Mouse (Mus musculus) midbrain, embryonic 15.5 days (tissue): ENCODE measurements around the gene Syncrip. TPM values are rescaled to one million over a fixed set of nuclear protein-coding genes. Genes with fewer than 3 reads are reported as not detected.

ENCODE experiments used
- ATAC-seq: fragments of 200-750 bp; cut with Nextera tagmentation; replicated peaks from 2 replicates; pipeline ENCODE4 v1.8.0; 2017; ENCODE audit warnings: moderate TSS enrichment
- H3K27ac ChIP-seq: fragments of 300-500 bp; sonication (generic); 2 replicates; pipeline ENCODE4 v1.5.1; 2015; ENCODE audit warnings: mild to moderate bottlenecking, inconsistent platforms
- H3K27me3 ChIP-seq: fragments of 300-500 bp; sonication (generic); replicated peaks from 2 replicates; pipeline ENCODE4 v1.6.1; 2015; ENCODE audit warnings: inconsistent platforms
- H3K36me3 ChIP-seq: fragments of 300-500 bp; sonication (generic); replicated peaks from 2 replicates; pipeline ENCODE4 v1.6.1; 2015; ENCODE audit warnings: inconsistent platforms
- H3K4me1 ChIP-seq: fragments of 300-500 bp; sonication (generic); 2 replicates; pipeline ENCODE4 v1.6.1; 2015; ENCODE audit warnings: inconsistent platforms
- H3K4me2 ChIP-seq: fragments of 300-500 bp; sonication (generic); 2 replicates; pipeline ENCODE4 v1.6.1; 2015; ENCODE audit warnings: inconsistent platforms, mild to moderate bottlenecking, moderate library complexity
- H3K4me3 ChIP-seq: fragments of 300-500 bp; sonication (generic); 2 replicates; pipeline ENCODE4 v1.5.1; 2015; ENCODE audit warnings: mild to moderate bottlenecking, inconsistent platforms
- H3K9ac ChIP-seq: fragments of 300-500 bp; sonication (generic); 2 replicates; pipeline ENCODE4 v1.6.1; 2015; ENCODE audit warnings: mild to moderate bottlenecking, inconsistent platforms
- H3K9me3 ChIP-seq: fragments of 300-500 bp; sonication (generic); 2 replicates; pipeline ENCODE4 v1.6.1; 2016; ENCODE audit warnings: inconsistent platforms
- WGBS: fragments of 180-500 bp; shearing (Covaris S2); methylation state at CpG from one replicate; pipeline ENCODE4 v1.1.7; 2015; ENCODE audit warnings: mixed read lengths; 5-methylcytosine and 5-hydroxymethylcytosine counted together
- polyA plus RNA-seq: library from polyadenylated mRNA; unstranded; fragments of >200 nt; fragmentation: Nextera tagmentation; extraction: Ambion mirVana; gene quantifications from 2 replicates; pipeline ENCODE4 v1.2.1, GENCODE M21; 2015

Gene Syncrip
- polyA plus RNA-seq, 1 experiment from 2014 or later = 82.5 TPM

- no peaks in the 10 kb centered on the region for H3K4me1 ChIP-seq
- no peaks in the 10 kb centered on the region for H3K27me3 ChIP-seq
- no peak overlapping the region for H3K27ac ChIP-seq
- no peak overlapping the region for H3K9ac ChIP-seq
- 0 out of 2 replicates have a peak, but pooled peaks cover 3% of the 10 kb centered on the region for H3K36me3 ChIP-seq
- H3K4me3 ChIP-seq = no peak overlapping the region
- no peaks in the 10 kb centered on the region for H3K9me3 ChIP-seq
- H3K4me2 ChIP-seq = no peak overlapping the region
- no peak for ATAC-seq
- WGBS = 87% methylated on average over 2 of the region's 2 CpGs
These were observed 72.4 kb downstream of the Syncrip start for GRCm38 (mm10) chr9:88409978-88410377.

- 93% methylated on average over 6 of the region's 6 CpGs for WGBS
- Histone ChIP-seq H3K9me3 (no peaks in the 10 kb centered on the region), H3K27ac (no peak overlapping the region), H3K36me3 (peaks cover 10% of the 10 kb centered on the region; the same call in 1 of the 2 replicates), H3K4me1 (no peaks in the 10 kb centered on the region), H3K4me3 (no peak overlapping the region), H3K4me2 (no peak overlapping the region), H3K9ac (no peak overlapping the region), H3K27me3 (no peaks in the 10 kb centered on the region)
- ATAC-seq = no peak
These were observed 77.9 kb downstream of the Syncrip start for GRCm38 (mm10) chr9:88404515-88404914.

- no peak overlapping the region for H3K27ac ChIP-seq
- no peak overlapping the region for H3K4me3 ChIP-seq
- ATAC-seq = no peak
- WGBS = 73% methylated on average over 10 of the region's 10 CpGs
- peaks cover 10% of the 10 kb centered on the region; the same call in 1 of the 2 replicates for H3K36me3 ChIP-seq
- H3K4me2 ChIP-seq = no peak overlapping the region
- H3K27me3 ChIP-seq = no peaks in the 10 kb centered on the region
- no peaks in the 10 kb centered on the region for H3K9me3 ChIP-seq
- H3K4me1 ChIP-seq = no peaks in the 10 kb centered on the region
- no peak overlapping the region for H3K9ac ChIP-seq
These were observed 78.3 kb downstream of the Syncrip start for GRCm38 (mm10) chr9:88404088-88404487.

DNA sequence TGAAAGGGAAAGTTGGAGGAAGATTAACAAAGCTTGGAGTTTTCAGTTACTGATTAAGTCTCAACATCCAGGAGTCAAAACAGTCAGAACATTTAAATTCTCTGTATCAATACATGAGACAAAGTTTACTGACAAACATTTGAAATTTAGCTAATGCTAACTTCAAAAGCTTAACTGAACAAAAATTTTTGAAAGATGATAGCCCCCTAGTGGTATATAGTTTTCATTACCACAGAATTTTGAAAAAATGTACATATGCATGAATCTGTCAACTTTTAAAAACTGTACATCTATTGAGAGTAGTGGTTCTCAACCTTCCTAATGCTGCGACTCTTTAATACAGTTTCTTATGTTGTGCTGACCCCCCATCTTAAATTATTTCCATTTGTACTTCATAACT lies 83.9 kb downstream of the Syncrip start:
- Histone ChIP-seq H3K27ac (no peak overlapping the region), H3K4me2 (no peak overlapping the region), H3K4me1 (no peaks in the 10 kb centered on the region), H3K4me3 (no peak overlapping the region), H3K9ac (no peak overlapping the region), H3K27me3 (no peaks in the 10 kb centered on the region), H3K9me3 (no peaks in the 10 kb centered on the region), H3K36me3 (peaks cover 19% of the 10 kb centered on the region)
- no peak for ATAC-seq
- 86% methylated on average over 1 of the region's 1 CpGs for WGBS

Other genes with a start within 250 kb of the Syncrip start
- gene Nt5e, start 155.4 kb downstream of the Syncrip start, polyA plus RNA-seq = 0.95 and 1.3 TPM in 2 replicates
- 33.7 and 36.2 TPM in 2 replicates for gene Snx14, start 43.6 kb downstream of the Syncrip start, polyA plus RNA-seq
- gene Gm20537, start 26.0 kb downstream of the Syncrip start, polyA plus RNA-seq = 0.50 and 1.0 TPM in 2 replicates
- 21.2 and 22.2 TPM in 2 replicates for gene Zfp949, start 65.4 kb upstream of the Syncrip start, polyA plus RNA-seq
- 0.17 and 0.19 TPM in 2 replicates for gene Trim43a, start 98.3 kb upstream of the Syncrip start, polyA plus RNA-seq
- gene Mthfsl, start 237.7 kb upstream of the Syncrip start, polyA plus RNA-seq = 36.3 and 42.0 TPM in 2 replicates
- not detected in 2 replicates for gene Bcl2a1d, start 249.3 kb upstream of the Syncrip start, polyA plus RNA-seq